Mouse (Mus musculus): ENCODE data around the gene Abr.

Gene Abr

DNA sequence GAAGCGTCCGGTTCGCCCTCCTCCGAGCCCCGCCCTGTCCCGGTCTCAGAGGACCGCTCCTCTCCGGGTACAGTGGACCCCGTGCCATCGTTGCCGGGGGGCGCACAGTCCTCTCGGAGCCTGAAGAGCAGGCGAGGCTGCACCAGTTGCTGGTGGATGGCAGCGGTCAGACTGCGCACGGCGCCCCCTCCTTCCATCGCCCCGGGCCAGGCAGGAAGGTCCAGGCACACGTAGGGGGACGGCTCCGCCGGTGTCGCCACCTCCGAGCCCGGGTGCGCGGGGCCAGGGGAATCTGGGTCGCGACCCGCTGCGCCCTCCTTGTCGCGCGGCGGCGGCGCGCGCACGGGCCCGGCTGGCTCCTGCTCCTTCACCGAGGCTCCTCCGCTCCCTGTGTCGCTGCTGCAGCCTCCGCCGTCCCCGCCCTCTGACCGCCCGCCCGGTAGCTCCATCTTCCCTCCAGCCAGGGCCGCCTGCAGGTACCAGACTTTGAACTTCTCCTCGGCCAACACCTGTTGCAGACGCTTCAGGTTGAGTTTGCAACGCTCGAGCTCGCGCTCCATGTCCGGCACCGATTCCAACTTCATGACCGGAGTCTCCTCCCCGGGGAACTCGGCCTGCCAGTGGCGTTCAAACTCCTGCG is 572 bp upstream of the Abr start:
- DNase-seq: peak; percentile 67

DNA sequence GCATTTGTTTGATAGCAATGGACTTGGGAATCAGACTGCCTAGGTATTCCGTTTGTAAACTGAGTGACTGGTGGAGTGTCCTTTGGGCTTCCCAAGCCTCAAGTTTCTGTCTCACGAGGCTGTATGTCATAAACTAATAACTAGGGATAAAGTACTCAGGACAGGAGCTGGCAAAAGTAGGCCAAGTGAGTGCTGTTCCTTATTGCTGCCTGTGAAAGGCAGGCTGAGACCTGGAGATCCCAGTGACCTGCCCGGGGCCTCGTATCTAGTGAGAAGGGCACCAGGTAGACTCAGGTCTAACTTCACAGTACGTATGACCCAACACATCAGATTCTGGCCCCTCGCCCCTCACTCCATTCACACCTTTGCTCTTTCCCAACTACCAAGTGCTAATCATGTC is 4.0 kb downstream of the Abr start:
- DNase-seq: no peak

DNA sequence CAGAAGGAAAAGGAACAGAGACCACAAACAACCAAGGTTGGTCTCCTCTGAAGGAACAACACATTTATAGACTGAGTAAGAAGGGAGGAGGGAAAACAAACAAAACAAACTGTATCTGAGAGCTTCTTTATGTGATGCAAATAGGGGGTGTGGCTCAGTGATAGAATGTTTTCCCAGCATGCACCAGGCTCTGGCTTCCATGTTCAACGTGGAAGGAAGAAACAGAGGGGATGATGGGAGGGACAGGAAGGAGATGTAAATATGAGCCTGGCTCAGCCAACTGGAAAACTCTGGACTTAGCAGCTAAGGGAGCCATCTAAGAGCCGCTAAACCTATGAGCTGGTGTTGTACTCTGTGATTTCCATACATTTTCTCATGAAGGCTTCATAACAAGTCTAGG is 7.9 kb downstream of the Abr start:
- peak; percentile 34 for DNase-seq

DNA sequence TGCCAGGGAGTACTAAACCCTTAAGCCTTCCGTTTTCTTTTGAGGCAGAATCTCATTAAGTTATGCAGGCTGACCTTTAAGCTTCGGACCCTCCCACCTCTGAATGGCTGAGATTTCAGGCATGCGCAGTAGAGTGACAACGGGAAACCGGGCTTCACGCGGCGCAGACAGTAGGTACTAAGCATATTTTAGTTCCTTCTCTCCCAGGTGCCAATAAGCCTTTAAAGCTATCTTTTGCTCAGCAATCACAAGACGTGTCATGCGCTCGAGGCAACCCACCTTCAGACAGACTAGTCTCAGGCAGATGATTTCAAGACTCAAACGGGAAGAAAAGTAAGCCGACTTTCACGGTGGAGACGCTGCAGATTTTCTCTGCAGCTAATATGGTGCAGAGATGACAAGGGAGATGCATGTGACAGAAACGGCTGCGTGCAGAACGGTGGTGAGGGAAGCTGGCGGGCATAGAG is 9.4 kb downstream of the Abr start:
- DNase-seq: peak; percentile 88

DNA sequence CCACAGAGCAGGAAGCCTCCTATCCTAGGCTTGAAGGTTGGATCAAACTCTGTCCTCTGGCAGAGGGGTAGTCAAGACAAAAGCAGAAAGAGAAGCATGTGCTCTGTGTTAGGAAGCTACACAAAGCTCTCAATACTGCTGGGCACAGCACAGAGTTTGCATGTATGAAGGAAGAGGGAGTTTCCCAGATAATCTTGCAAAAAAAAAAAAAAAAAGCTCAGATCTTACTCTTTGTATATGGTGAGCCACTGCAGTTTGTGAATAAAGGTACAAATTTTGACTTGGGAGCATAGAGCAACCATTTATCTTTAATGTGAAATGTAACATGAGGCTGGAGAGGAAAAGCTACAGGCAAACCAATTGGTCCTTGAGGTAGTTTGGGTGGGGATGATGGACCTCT is 11.2 kb downstream of the Abr start:
- DNase-seq: no peak

DNA sequence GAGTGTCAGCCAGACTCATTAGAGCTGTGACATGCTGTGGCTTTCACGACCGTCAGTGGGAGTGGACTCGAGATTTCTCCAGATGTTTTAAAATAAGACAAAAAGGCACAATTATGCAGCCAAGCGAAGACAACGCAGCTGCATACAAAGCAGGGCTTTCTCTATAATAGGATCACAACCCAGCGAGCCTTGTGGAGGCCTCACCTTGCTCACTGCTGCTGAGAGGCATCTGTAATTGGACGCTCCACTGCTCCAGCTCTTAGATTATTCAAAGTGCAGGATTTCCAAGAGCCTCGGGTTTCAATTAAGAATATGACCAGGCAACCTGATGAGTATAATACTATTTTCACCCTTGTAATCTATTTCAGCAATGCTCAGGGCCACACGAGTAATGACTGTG is 15.6 kb downstream of the Abr start:
- DNase-seq: peak; percentile 22

DNA sequence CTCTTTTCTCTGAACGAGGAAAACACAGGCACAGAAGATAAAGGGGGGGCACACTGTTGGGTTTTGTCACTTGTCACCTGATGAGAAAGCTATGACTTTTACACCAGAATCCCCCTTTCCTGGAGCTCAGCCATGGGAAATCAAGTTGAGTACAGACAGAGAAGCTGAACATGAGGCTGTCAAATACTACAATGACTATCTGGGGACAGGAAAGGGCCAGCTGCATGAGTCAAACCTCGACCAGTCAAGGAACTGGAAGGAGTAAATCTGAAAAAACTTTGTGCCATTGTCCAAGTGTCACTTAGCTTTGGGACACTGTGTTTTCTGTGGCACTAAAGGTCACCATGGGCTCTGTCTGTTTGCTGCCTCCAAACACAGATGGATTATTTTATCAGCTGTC is 22.9 kb downstream of the Abr start:
- no peak for DNase-seq

DNA sequence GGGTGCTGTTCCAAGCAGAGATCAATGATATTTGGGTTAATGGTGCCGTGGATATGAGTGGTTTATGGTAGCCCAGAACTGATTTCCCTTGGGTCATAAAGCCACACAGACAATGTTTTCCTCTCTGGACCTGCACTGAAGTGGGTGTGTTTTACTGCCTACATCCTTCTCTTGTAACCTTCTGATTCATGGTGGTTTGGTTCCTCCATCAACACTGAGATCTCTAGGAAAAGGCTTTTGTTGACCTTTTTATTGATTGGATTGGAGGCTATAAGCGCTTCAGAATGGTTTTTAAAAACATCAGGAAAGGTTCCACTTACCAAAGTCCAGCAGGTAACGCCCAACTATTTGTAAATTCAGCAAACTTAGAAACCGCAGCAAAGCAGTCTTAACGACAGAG is 23.4 kb downstream of the Abr start:
- DNase-seq: no peak

DNA sequence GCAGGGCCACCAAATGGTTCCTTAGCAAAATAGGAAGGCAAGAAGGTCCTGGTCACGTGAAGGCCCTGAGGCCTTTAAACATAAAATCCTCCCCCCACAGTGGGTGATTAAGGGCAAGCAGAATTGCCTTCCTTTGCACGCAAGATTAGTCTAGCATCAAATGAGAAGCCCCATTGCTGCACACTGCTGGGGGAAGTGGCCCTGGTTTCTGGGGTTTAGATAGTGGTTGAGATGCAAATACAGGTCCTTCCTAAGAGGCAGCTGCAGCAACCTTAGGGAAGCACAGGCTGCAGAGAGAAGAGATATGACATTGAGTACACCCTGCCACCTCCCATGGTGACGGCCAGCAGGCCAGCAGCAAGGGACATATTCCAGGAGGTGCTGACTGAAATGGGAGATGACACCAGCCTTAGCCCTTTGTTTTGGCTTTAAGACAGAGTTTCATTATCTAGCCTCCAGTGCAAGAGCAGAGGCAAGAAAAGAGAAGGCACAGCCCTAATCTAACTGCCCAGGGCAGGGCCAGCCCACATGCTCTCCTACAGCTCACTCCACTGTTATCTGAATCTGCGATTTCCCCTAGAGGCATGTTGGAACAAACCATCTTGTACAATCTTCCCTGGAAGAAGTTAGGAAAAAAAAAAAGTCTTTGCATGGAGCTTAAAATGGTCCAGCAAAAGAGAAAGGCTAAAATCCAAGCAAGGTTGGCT is 28.3 kb downstream of the Abr start:
- DNase-seq: no peak

DNA sequence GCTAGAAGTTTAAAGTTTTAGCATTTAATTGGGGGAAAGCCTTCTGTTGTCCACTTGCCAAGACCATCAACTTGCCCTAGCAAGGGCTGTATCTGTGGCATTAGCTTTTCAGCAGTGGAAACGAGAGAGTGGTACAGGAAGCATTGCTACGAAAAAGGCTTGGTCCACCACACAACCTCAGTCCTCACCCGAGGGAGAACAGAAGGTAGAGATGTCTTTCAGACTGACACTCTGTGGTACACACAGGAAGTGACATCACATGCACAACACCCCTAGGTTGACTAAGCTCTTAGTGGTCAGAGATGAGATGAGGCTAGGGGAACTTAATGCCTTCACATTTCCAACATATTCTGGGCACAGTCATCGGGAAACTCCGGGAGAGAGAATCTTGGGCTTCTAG is 32.4 kb downstream of the Abr start:
- DNase-seq: no peak

DNA sequence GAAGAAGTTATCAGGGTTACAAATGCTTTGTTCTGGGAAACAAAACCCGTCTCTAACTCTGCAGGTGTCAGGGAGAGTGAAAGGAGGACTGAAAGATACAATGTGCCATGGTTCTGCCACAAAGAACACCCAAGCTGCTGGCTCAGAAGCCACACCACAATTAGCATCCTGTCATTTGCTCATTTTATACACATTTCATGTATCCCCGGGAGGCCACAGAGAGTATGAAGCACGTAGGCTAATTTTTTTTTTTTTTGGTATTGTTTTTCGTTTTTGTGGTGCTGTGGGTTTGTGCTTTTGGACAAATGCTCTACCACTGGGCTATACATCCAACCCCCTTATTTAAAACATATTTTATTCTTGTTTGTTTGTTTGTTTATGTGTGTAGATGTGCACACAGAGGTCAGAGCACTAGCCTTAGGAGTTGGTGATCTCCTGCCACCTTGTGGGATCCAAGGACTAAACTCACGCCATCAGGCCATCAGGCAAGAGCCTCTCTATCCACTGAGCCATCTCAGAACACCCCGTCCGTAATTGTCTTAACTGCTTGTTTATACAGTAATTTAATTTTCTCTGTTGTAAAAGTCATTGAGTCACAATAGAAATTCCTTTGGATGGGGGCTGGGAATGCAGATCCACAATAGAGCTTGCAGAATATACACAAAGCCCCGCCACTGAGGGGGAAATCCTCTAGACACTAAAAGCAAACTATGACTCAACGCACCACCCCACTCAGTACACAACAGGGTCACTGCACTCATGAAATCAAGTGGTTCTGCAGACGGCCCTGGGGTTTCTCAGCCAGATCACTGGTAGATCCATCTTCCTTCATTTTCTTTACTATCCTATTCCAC is 33.3 kb downstream of the Abr start:
- DNase-seq: no peak

DNA sequence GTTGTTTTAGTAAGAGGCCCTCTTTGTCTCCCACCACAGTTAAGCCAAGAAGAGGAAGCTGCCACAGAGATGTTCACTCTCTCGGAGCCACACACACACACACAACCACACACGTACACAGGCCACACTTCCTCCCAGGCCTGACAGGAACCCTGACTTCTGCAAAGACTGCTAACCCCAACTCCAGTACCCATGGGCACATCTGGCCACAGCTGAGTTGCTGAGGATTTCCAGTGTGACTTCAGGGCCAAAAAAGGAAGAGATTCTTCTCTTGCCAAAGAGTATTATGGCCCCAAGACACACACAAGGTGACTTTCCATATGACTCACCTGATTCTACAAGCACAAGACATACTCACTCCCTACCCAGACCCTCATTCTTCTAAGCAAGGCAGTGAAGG is 34.1 kb downstream of the Abr start:
- no peak for DNase-seq

DNA sequence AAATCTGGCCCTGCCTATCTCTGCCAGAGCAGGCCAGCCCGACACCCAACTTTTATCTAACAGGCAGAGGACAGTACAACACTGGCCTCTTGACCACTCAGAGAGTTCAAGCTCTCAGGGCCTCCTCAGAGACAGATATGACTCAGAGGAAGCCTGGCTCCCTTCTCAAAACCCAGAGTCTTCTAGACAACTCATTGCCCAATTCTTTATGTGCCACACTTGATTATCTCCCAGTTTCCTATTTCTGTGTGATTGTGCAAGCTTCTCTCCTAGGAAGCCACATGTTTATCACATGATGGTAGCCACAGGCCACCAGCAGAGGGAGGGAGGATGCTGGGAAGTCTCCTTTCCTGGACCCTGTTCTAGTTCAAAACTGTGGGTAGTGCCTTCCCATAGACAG is 34.8 kb downstream of the Abr start:
- no peak for DNase-seq

DNA sequence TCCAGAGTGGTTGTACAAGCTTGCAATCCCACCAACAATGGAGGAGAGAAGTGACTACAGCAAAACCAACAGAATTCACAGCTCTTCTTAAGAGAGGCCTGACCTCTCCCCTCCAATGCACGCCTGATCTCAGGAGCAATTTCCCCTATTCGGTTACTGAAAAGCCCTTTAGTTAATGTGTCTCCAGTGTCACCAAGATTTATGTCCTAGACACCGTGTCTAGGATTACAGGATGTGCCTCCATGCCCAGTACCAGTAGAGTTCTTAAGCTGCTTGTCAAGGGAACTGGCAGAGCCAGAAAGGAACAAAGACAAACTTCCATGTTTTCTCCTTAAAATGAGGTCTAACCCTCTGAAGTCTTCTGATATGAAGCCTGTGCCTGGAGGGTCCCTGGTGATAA is 36.0 kb downstream of the Abr start:
- DNase-seq: no peak

DNA sequence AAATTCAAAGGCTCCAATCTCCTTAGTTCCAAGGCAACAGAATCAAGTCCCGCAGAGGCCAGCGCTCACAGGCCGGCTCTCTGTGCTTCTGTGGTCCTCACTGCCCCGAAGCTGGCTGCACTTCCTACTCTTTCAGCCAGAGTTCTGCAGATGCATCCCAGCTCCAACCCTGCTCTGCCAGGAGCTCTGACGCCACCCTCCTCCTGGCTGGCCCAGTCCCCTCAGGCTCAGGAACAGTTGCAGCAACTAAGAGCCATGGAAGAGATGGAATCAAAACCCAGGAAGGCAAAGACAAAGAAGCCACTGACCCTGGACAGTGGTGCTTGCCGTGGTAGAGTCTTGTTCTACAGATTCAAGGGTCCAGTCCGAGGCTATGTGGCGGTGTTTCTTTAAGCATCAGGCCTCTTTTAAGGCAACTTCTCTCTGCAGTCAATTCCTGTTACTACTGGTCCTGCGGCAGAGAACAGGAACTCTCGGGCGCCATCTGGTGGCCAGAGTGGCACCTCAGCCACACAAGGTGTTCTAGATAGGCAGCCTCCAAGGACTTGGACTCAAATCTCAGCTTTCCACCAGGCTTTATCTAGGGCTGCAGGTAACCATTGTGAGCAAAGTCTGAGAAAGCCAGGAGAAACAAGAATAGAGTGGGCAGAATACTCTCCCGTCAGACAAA is 44.4 kb downstream of the Abr start:
- peak; percentile 87 for DNase-seq

DNA sequence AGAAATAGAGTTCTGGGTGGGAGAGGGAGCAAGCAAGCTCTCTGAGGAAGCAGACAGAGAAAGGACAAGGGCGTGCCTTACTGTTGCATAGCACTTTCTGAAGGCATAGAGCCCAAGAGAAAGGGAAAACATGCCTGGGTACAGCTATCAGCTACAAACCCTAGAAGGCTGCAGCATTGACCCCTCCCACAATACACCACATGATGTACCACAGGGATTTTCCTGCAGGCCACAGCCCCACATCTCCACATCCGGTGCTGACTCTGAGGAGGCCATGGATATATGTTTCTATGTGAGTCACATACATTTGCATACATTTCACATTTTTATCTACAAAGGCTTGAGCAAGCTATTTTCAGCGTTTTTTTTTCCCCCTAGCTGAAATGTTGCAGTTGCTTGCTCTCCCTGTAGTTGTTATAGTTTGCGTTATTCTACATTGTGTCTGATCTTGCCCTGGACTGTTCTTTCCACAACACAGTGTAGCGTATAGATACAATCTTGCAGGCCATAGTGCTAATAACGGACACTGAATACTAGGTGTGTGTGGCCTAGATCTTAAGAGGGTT is 49.2 kb downstream of the Abr start:
- no peak for DNase-seq

DNA sequence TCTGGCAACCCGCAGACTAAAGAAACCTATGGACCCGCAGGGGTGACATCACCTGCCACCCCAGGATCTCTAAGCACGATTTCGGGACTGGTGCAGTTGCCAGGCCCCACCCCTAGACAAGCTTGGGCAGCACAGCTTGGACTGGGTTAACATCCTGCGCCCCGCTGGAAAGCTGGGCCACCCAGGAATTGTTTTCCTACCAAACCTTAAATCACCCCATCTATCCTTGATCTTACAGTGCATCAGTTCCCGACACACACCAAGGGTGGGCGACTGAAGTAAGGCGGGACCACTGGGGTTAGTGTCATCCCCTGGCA is 50.5 kb downstream of the Abr start:
- no peak for DNase-seq

DNA sequence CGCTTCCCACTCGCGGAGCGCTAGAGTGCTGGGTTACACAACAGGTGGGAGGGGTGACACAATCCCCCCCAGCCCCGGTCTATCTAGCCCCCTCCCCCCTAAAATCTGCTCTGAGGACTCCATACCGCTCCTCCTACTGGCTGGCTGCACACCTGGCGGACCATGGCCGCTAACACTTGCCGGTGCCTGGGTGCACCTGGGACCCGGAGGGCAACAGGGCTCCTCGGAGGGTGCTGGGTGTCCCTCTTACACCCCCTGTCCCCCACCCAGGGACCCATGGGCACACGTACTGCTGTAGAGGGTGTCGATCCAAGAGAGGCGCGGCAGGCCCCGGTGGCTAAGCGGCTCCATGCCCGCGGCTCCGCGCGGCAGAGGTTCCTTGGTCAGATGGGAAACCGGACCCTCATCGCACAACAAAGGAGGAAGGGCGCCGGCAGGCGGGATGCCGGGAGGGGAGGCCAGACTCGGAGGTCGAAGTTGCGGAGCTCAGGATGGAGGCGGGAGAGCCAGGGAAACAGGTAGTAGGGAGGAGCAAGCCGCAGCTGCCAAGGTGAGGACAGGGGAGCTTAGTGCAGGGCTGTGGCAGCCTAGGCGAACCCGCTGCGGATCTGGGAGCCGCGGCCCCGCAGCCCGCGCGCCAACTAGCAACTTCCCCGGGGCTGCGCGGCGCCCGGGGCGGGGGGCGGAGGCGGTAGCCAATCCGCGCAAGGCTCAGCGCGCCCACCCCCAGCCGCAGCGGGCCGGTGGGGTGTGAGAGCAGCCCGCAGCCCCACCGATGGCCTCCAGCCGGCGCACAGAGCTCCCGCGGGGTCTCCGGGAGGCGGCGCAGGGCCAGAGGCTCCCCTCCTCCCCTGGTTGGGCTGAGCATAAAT is 51.1 kb downstream of the Abr start:
- peak; percentile 78 for DNase-seq

DNA sequence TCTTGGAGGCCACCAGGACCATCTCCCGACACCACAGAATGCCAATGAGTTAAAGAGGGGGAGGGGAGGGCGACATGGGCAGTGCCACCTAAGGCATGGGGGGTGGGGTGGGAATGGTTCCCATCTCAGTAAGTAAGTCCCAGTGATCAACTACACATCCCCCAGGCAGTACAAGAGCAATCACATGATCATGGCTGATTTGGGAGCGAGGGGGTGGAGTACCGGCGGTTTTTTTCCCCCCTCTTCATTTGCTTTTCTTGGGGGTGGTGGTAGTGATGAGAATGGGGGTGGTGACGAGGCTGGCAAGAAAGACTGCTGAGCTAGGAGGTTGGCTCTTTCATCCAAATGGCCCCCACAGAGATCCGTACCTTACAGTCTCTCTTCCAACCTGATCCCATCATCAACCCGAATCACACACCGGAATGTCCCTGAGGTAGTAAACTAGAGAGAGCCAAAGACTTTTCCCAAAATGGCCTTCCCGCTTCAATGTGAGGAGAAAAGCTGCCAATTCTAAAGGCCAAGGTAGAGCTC is 51.8 kb downstream of the Abr start:
- peak; percentile 26 for DNase-seq

DNA sequence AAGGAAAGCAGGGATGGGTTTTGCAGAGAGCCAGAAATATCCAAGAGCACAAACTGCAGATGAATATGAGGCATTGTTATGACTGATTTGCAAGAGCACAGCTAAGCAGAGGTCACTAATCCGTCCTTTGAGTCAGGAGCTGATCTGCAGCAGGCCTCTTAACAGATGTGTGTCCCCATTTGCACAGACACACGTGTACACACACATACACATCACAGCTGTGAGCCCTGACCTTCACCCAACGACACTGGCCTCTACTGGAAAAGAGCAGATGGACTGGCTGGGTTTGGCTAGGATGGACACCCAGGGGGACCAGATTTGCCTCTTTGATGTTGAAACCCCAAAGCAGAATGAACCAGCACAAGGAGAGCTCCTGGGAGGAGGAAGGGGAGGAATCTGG is 52.7 kb downstream of the Abr start:
- peak; percentile 69 for DNase-seq

DNA sequence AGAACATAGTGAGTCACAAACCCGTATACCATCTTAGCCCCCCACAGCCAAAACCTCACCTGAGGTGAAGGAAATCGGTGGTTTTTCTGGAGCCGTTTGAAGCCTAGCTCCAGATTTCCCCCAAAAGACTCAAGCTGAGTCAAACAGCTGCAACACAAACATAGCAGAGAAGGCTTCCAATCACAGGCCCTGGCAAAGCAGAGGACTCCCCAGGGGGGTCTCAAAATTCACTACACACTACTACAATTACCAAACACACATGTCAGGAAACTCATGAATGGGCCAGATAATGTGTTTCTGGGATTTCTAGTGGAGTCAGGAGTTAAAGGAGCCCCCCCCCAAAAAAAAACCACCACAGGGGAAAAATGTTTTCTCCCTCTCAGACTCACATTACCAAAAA is 56.0 kb downstream of the Abr start:
- no peak for DNase-seq

DNA sequence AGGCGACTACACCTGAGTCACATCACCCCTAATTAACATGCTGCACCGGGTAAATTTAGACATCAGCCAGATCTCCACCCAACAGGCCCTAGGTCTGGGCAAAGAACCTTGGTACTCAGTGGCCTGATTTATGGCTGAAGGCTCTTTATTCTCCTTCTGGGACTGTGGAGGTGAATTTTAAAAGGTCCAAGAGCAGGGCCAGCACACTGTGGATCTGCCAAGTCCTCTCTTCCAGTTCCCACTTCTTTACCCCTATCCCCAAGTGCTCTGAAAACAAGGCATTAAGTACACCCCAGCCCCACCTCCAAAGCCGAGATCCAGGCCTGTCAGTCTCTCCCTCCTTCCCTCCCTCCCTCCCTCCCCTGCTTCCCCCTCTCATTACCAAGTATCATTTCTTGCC is 59.5 kb downstream of the Abr start:
- DNase-seq: no peak
